Mouse (Mus musculus) neural tube, embryonic 11.5 days (tissue): ENCODE data around the gene Gm5773. TPM values are rescaled to one million over a fixed set of nuclear protein-coding genes. Genes with fewer than 3 reads are reported as not detected.
"Not testable (repeated sequence)": the region's sequence is repeated elsewhere in the genome, so short reads cannot be mapped to it uniquely, and the experiment has no call there.

ENCODE experiments used
- ATAC-seq: fragments of 200-750 bp; cut with Nextera tagmentation; 2 replicates; pipeline ENCODE4 v1.8.0; 2017; ENCODE audit warnings: moderate number of reproducible peaks, mild to moderate bottlenecking, moderate TSS enrichment, moderate library complexity; ENCODE audit not compliant: insufficient read depth, low FRiP score, low TSS enrichment
- DNase-seq: peaks from one replicate; pipeline ENCODE4 v3.0.0-alpha.2; 2015; ENCODE audit warnings: low spot score
- H3K27ac ChIP-seq: fragments of 300-500 bp; sonication (generic); 2 replicates; pipeline ENCODE4 v1.5.1; 2014; ENCODE audit warnings: low read depth, mild to moderate bottlenecking, low read length
- H3K27me3 ChIP-seq: fragments of 300-500 bp; sonication (generic); 2 replicates; pipeline ENCODE4 v1.6.1; 2014; ENCODE audit warnings: mild to moderate bottlenecking, low read length, mixed read lengths; ENCODE audit not compliant: control insufficient read depth, insufficient read depth
- H3K36me3 ChIP-seq: fragments of 300-500 bp; sonication (generic); 2 replicates; pipeline ENCODE4 v1.6.1; 2014; ENCODE audit warnings: mild to moderate bottlenecking, low read length, moderate library complexity, mixed read lengths; ENCODE audit not compliant: control insufficient read depth, insufficient read depth
- H3K4me1 ChIP-seq: fragments of 300-500 bp; sonication (generic); 2 replicates; pipeline ENCODE4 v1.6.1; 2014; ENCODE audit warnings: low read length, mixed read lengths; ENCODE audit not compliant: control insufficient read depth, insufficient read depth
- H3K4me2 ChIP-seq: fragments of 300-500 bp; sonication (generic); 2 replicates; pipeline ENCODE4 v1.6.1; 2014; ENCODE audit warnings: low read depth, mild to moderate bottlenecking, moderate library complexity
- H3K4me3 ChIP-seq: fragments of 300-500 bp; sonication (generic); 2 replicates; pipeline ENCODE4 v1.5.1; 2014; ENCODE audit warnings: low read depth, low read length
- H3K9ac ChIP-seq: fragments of 300-500 bp; sonication (generic); 2 replicates; pipeline ENCODE4 v1.6.1; 2014; ENCODE audit warnings: mild to moderate bottlenecking, low read length
- H3K9me3 ChIP-seq: fragments of 300-500 bp; sonication (generic); 2 replicates; pipeline ENCODE4 v1.6.1; 2016; ENCODE audit warnings: low read length; ENCODE audit not compliant: control insufficient read depth
- WGBS: fragments of 180-500 bp; shearing (Covaris S2); extraction: QIAGEN DNeasy Blood & Tissue Kit; methylation state at CpG from one replicate; pipeline ENCODE4 v1.1.7; 2014; 5-methylcytosine and 5-hydroxymethylcytosine counted together
- polyA plus RNA-seq: library from polyadenylated mRNA; unstranded; fragments of >200 nt; fragmentation: Nextera tagmentation; extraction: Ambion mirVana; gene quantifications from 2 replicates; pipeline ENCODE4 v1.2.1, GENCODE M21; 2014

The Gm5773 gene
- polyA plus RNA-seq = not detected in 2 replicates

DNA sequence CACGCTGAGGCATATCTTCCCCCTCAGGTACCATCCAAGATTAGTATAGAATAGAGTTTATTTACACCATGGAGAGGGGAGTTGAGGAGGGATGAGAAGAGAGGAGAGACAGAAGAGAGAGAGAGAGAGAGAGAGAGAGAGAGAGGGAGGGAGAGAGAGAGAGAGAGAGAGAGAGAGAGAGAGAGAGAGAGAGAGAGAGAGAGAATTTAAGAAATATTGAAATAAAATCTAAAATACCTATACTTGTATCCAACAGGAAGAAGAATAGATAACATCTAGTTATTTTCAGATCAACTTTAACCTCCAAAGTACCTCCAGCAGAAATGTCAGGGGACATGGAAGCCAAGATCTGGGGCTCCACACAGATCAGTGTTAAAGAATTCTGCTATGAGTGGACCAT lies at the start of gene Gm5773:
Gm5773 (plus strand) TSS at position 301 of the 400 bp plus-strand sequence.
- H3K4me3 ChIP-seq, H3K36me3 ChIP-seq, H3K4me1 ChIP-seq, H3K4me2 ChIP-seq, H3K27ac ChIP-seq, ATAC-seq, H3K9ac ChIP-seq, H3K27me3 ChIP-seq, DNase-seq, H3K9me3 ChIP-seq: not testable (repeated sequence)
- 84% methylated on average over 1 of the region's 1 CpGs for WGBS

DNA sequence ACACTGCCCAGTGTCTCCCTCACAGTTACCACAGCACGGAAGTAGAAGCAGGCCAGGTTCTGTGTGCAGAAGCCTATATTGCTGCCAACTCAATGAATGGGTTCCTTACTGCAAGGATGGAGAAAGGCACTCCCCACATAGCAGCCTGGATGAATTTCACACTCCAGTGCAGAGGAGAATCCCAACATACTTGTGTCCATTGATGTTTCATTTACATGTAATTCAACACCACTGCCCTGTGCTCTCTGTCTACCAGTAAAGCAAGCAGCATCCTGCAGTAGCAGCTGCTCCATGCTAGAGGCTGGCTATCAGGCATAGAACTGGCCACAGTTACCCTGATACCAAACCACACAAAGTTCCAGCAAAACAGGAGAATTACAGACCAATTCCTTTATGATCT lies 27.3 kb upstream of the Gm5773 start:
- 85% methylated on average over 1 of the region's 1 CpGs for WGBS
- not testable (repeated sequence) for H3K9ac ChIP-seq, ATAC-seq, H3K4me3 ChIP-seq, H3K9me3 ChIP-seq, DNase-seq, H3K36me3 ChIP-seq, H3K27ac ChIP-seq, H3K4me2 ChIP-seq, H3K27me3 ChIP-seq, H3K4me1 ChIP-seq

DNA sequence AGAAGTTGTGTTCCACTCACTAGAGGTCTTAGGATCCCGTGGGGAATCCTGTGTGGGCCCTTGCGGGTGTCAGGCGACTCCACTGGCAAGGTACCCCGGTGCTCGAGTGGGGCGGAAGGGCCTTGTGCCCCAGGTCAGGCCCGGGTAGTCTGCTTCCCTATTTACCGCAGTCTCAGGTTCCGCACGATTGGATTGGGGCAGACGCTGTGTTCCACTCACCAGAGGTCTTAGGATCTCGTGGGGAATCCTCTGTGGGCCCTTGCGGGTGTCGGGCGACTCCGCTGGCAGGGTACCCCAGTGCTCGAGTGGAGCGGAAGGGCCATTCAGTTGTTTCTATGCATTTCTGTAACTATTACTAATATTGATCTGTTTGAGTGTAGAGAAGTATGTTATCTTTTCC lies 18.8 kb upstream of the Gm5773 start:
- not testable (repeated sequence) for H3K27me3 ChIP-seq, DNase-seq, H3K9me3 ChIP-seq, H3K36me3 ChIP-seq, H3K27ac ChIP-seq, H3K4me1 ChIP-seq, ATAC-seq, H3K4me2 ChIP-seq, H3K9ac ChIP-seq, H3K4me3 ChIP-seq
- WGBS = 92% methylated on average over 18 of the region's 18 CpGs

DNA sequence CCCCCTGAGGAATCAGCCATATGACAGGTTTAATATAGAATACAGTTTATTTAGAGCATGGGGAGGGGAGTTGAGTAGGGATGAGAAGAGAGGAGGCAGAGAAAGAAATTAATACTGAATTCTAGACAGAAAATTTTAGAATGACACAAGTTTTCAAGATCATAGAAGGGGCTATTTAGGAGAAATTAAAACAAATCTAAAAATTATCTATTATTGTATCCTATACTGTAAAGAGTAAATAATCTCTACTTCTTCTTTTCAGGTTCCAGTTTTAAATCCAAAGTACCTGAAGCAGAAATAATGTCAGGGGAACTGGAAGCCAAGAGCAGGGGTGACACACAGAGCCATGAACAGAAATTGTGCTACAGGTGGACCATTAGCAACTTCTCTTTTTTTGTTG lies 23.3 kb downstream of the Gm5773 start, which contains the start of gene Tdpoz4:
Tdpoz4 (plus strand) TSS at position 301 of the 400 bp plus-strand sequence.
- H3K4me1 ChIP-seq, ATAC-seq, H3K4me2 ChIP-seq, H3K9me3 ChIP-seq, H3K4me3 ChIP-seq, H3K9ac ChIP-seq, DNase-seq, H3K27ac ChIP-seq, H3K36me3 ChIP-seq, H3K27me3 ChIP-seq: not testable (repeated sequence)

DNA sequence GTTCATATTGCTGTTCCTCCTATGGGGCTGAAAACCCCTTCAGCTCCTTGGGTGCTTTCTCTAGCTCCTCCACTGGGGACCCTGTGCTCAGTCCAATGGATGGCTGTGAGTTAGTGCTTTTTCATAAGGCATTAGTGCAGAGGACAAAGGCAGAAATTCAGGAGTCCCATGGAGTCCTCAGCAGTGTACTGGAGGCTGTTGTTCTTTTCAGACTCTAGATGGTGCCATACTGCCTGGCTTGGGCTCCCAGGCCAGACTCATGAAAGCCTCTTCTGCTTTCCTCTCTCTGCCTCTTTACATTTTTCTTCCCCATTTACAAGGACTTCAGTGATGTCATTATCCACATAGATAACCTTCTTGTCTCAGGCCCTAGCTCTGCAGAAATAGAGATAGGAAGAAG lies 40.5 kb downstream of the Gm5773 start:
- H3K4me2 ChIP-seq, H3K9me3 ChIP-seq, H3K27ac ChIP-seq, H3K4me3 ChIP-seq, DNase-seq, H3K9ac ChIP-seq, ATAC-seq, H3K4me1 ChIP-seq, H3K36me3 ChIP-seq, H3K27me3 ChIP-seq: not testable (repeated sequence)

Other genes starting within 250 kb of the Gm5773 start
- 202 and 203 TPM in 2 replicates for gene S100a10, start 217.9 kb upstream of the Gm5773 start, polyA plus RNA-seq
- not detected in 2 replicates for gene Tdpoz2, start 120.3 kb upstream of the Gm5773 start, polyA plus RNA-seq
- not detected in 2 replicates for gene Tdpoz1, start 96.7 kb upstream of the Gm5773 start, polyA plus RNA-seq
- not detected in 2 replicates for gene Gm37596, start 79.9 kb upstream of the Gm5773 start, polyA plus RNA-seq
- not detected in 2 replicates for gene Tdpoz4, start 23.4 kb downstream of the Gm5773 start, polyA plus RNA-seq
- gene Tdpoz3, start 53.0 kb downstream of the Gm5773 start, polyA plus RNA-seq = not detected in 2 replicates
- not detected in 2 replicates for gene Gm9117, start 170.5 kb downstream of the Gm5773 start, polyA plus RNA-seq
- not detected in 2 replicates for gene Tdpoz5, start 188.3 kb downstream of the Gm5773 start, polyA plus RNA-seq